Comparison of ENCODE assay signal across 9 mouse cellular contexts in genomic region chr11:89839671-89840327, GRCm38 (mm10).
DNase-seq lines count a peak whose midpoint lies in the region; ATAC-seq lines count a peak whose summit lies in the region.
"Had no signal": no experiment of that assay in that cellular context is flagged by ENCODE, and none has a peak within 500 bp of the region (broad histone marks: within the 10 kb centered on the region; RNA-seq: fewer than 3 reads in every experiment).

No protein-coding gene starts in this region.

- no peak overlapping the region for H3K4me3 ChIP-seq in heart, embryonic 16.5 days (ENCODE audit: low read length)
- H3K4me3 ChIP-seq in lung, embryonic 15.5 days: no peak overlapping the region
- H3K4me3 ChIP-seq: midbrain, embryonic 12.5 days had no signal

- H3K27me3 ChIP-seq in heart, embryonic 16.5 days (ENCODE audit: control insufficient read depth, insufficient read depth, low read length): no peaks in the 10 kb centered on the region
- no peaks in the 10 kb centered on the region for H3K27me3 ChIP-seq in lung, embryonic 15.5 days
- H3K27me3 ChIP-seq: midbrain, embryonic 12.5 days had no signal

- DNase-seq in kidney, postnatal 10 days: peak; percentile 73
- no peak for DNase-seq in kidney, adult 18-20 months
- peak; percentile 31 for DNase-seq in embryo, embryonic 10.5 days (ENCODE audit: low spot score)
- DNase-seq in right cerebral cortex, postnatal 14 days: peak; percentile 11
- no peak for DNase-seq in layer of hippocampus, adult 11-12 months (ENCODE audit: low spot score)

- ATAC-seq in heart, embryonic 16.5 days (replicated peaks; ENCODE audit: extremely low read depth, insufficient read depth, low FRiP score): peak; percentile 49; the same call in 1 of the 2 replicates
- ATAC-seq in lung, embryonic 15.5 days (ENCODE audit: borderline replicate concordance, extremely low read depth, low FRiP score, low TSS enrichment): peak; percentile 90; the same call in 1 of the 2 replicates
- no peak for ATAC-seq in erythroblast, adult 5-6 weeks (replicated peaks; ENCODE audit: low FRiP score, poor library complexity, severe bottlenecking)

- no peak overlapping the region for H3K27ac ChIP-seq in heart, embryonic 16.5 days (ENCODE audit: low read length)
- peak overlapping the region; percentile 85 for H3K27ac ChIP-seq in lung, embryonic 15.5 days
- H3K27ac ChIP-seq: midbrain, embryonic 12.5 days had no signal

- no peaks in the 10 kb centered on the region for H3K9me3 ChIP-seq in heart, embryonic 16.5 days (replicated peaks; ENCODE audit: control insufficient read depth, low read length)
- H3K9me3 ChIP-seq in lung, embryonic 15.5 days: no peaks in the 10 kb centered on the region
- H3K9me3 ChIP-seq: midbrain, embryonic 12.5 days had no signal

- no peaks in the 10 kb centered on the region for H3K36me3 ChIP-seq in heart, embryonic 16.5 days (ENCODE audit: control insufficient read depth, insufficient read depth)
- H3K36me3 ChIP-seq in lung, embryonic 15.5 days: no peaks in the 10 kb centered on the region
- H3K36me3 ChIP-seq: midbrain, embryonic 12.5 days had no signal

- no peak overlapping the region for H3K9ac ChIP-seq in heart, embryonic 16.5 days (ENCODE audit: low read length)
- no peak overlapping the region for H3K9ac ChIP-seq in lung, embryonic 15.5 days
- H3K9ac ChIP-seq: midbrain, embryonic 12.5 days had no signal

- H3K4me1 ChIP-seq in heart, embryonic 16.5 days (ENCODE audit: control insufficient read depth, insufficient read depth, low read length): peaks cover 7% of the 10 kb centered on the region
- H3K4me1 ChIP-seq in lung, embryonic 15.5 days: peaks cover 34% of the 10 kb centered on the region

- 21% methylated on average over 6 of the region's 6 CpGs for WGBS in heart, embryonic 16.5 days
- WGBS in lung, embryonic 15.5 days: 9% methylated on average over 6 of the region's 6 CpGs

- peak overlapping the region; percentile 23; the same call in 1 of the 2 replicates for H3K4me2 ChIP-seq in heart, embryonic 16.5 days (ENCODE audit: low read depth, low read length)
- H3K4me2 ChIP-seq in lung, embryonic 15.5 days: peak overlapping the region; percentile 9; the same call in 1 of the 2 replicates
- H3K4me2 ChIP-seq: midbrain, embryonic 12.5 days had no signal

Comparison
In these comparisons a context has a peak if more than half of its experiments do, and no peak if none do; other contexts are left out.
1. DNase-seq: peak in kidney, postnatal 10 days (single experiment), embryo, embryonic 10.5 days (single experiment) and right cerebral cortex, postnatal 14 days (single experiment); none in kidney, adult 18-20 months (single experiment) and layer of hippocampus, adult 11-12 months (single experiment).